Mouse (Mus musculus) stomach, embryonic 16.5 days (tissue): ENCODE results near the gene Tjp2. TPM values are rescaled to one million over a fixed set of nuclear protein-coding genes. Genes with fewer than 3 reads are reported as not detected.
A peak's percentile ranks its signal among the peaks of the same experiment; 100 is the strongest.
"Not testable (repeated sequence)": the region's sequence is repeated elsewhere in the genome, so short reads cannot be mapped to it uniquely, and the experiment has no call there.

ENCODE experiments used
- ATAC-seq: fragments of 200-750 bp; cut with Nextera tagmentation; 2 replicates; pipeline ENCODE4 v1.8.0; 2017; ENCODE audit warnings: moderate number of reproducible peaks, moderate TSS enrichment; ENCODE audit not compliant: insufficient read depth, low FRiP score
- H3K27ac ChIP-seq: fragments of 300-500 bp; sonication (generic); 2 replicates; pipeline ENCODE4 v1.5.1; 2014; ENCODE audit warnings: low read length
- H3K27me3 ChIP-seq: fragments of 300-500 bp; sonication (generic); 2 replicates; pipeline ENCODE4 v1.6.1; 2014; ENCODE audit warnings: low read length, control low read depth, mixed read lengths; ENCODE audit not compliant: control insufficient read depth, insufficient read depth
- H3K36me3 ChIP-seq: fragments of 300-500 bp; sonication (generic); 2 replicates; pipeline ENCODE4 v1.6.1; 2014; ENCODE audit warnings: low read length; ENCODE audit not compliant: control insufficient read depth, insufficient read depth
- H3K4me1 ChIP-seq: fragments of 300-500 bp; sonication (generic); 2 replicates; pipeline ENCODE4 v1.6.1; 2014; ENCODE audit warnings: low read length, control low read depth, mixed read lengths; ENCODE audit not compliant: control insufficient read depth, insufficient read depth
- H3K4me2 ChIP-seq: fragments of 300-500 bp; sonication (generic); 2 replicates; pipeline ENCODE4 v1.6.1; 2014; ENCODE audit warnings: low read depth, low read length, mixed read lengths
- H3K4me3 ChIP-seq: fragments of 300-500 bp; sonication (generic); replicated peaks from 2 replicates; pipeline ENCODE4 v1.5.1; 2014; ENCODE audit warnings: mild to moderate bottlenecking, low read length
- H3K9ac ChIP-seq: fragments of 300-500 bp; sonication (generic); 2 replicates; pipeline ENCODE4 v1.6.1; 2014; ENCODE audit warnings: low read length
- H3K9me3 ChIP-seq: fragments of 300-500 bp; sonication (generic); replicated peaks from 2 replicates; pipeline ENCODE4 v1.6.1; 2016; ENCODE audit warnings: low read length, control low read depth; ENCODE audit not compliant: control insufficient read depth
- WGBS: fragments of 180-500 bp; shearing (Covaris S2); extraction: QIAGEN DNeasy Blood & Tissue Kit; methylation state at CpG from one replicate; pipeline ENCODE4 v1.1.7; 2014; 5-methylcytosine and 5-hydroxymethylcytosine counted together
- polyA plus RNA-seq: library from polyadenylated mRNA; unstranded; fragments of >200 nt; fragmentation: Nextera tagmentation; extraction: Ambion mirVana; gene quantifications from 2 replicates; pipeline ENCODE4 v1.2.1, GENCODE M21; 2015

Tjp2 gene
- polyA plus RNA-seq, 1 experiment from 2014 or later, result 30.4 TPM

GRCm38 (mm10) chr19:24107707-24108106, 117.1 kb downstream of the Tjp2 start:
- Histone ChIP-seq H3K9me3 (0 out of 2 replicates have a peak, but pooled peaks cover 5% of the 10 kb centered on the region), H3K4me1 (no peaks in the 10 kb centered on the region), H3K36me3 (peaks cover 39% of the 10 kb centered on the region), H3K9ac (no peak overlapping the region), H3K27me3 (no peaks in the 10 kb centered on the region), H3K4me2 (no peak overlapping the region), H3K4me3 (no peak overlapping the region), H3K27ac (no peak overlapping the region)
- no peak for ATAC-seq
- WGBS, result 86% methylated on average over 12 of the region's 12 CpGs

- WGBS, result 79% methylated on average over 3 of the region's 3 CpGs
- Histone ChIP-seq H3K4me1 (no peaks in the 10 kb centered on the region), H3K9ac (no peak overlapping the region), H3K4me2 (no peak overlapping the region), H3K4me3 (no peak overlapping the region), H3K27ac (no peak overlapping the region), H3K27me3 (no peaks in the 10 kb centered on the region), H3K9me3 (no peaks in the 10 kb centered on the region), H3K36me3 (peaks cover 10% of the 10 kb centered on the region; the same call in 1 of the 2 replicates)
- ATAC-seq, result no peak
Observed at GRCm38 (mm10) chr19:24103802-24104201, 121.0 kb downstream of the Tjp2 start.

- Histone ChIP-seq H3K9me3 (no peaks in the 10 kb centered on the region), H3K4me1 (no peaks in the 10 kb centered on the region), H3K9ac (no peak overlapping the region), H3K36me3 (0 out of 2 replicates have a peak, but pooled peaks cover 2% of the 10 kb centered on the region), H3K27ac (no peak overlapping the region), H3K27me3 (no peaks in the 10 kb centered on the region), H3K4me2 (no peak overlapping the region), H3K4me3 (no peak overlapping the region)
- no peak for ATAC-seq
- 82% methylated on average over 10 of the region's 10 CpGs for WGBS
Observed at GRCm38 (mm10) chr19:24102562-24103126, 122.2 kb downstream of the Tjp2 start.

GRCm38 (mm10) chr19:24101183-24101582, 123.6 kb downstream of the Tjp2 start:
- H3K4me3 ChIP-seq, result no peak overlapping the region
- 76% methylated on average over 6 of the region's 6 CpGs for WGBS
- H3K27ac ChIP-seq, result no peak overlapping the region
- 0 out of 2 replicates have a peak, but pooled peaks cover 1% of the 10 kb centered on the region for H3K36me3 ChIP-seq
- H3K27me3 ChIP-seq, result no peaks in the 10 kb centered on the region
- H3K9ac ChIP-seq, result no peak overlapping the region
- H3K4me1 ChIP-seq, result no peaks in the 10 kb centered on the region
- ATAC-seq, result no peak
- no peak overlapping the region for H3K4me2 ChIP-seq
- no peaks in the 10 kb centered on the region for H3K9me3 ChIP-seq

- Histone ChIP-seq H3K27me3 (no peaks in the 10 kb centered on the region), H3K4me1 (no peaks in the 10 kb centered on the region), H3K4me2 (no peak overlapping the region), H3K27ac (no peak overlapping the region), H3K4me3 (no peak overlapping the region), H3K9ac (no peak overlapping the region), H3K36me3 (0 out of 2 replicates have a peak, but pooled peaks cover 2% of the 10 kb centered on the region), H3K9me3 (no peaks in the 10 kb centered on the region)
- 86% methylated on average over 10 of the region's 10 CpGs for WGBS
- ATAC-seq, result no peak
Observed at GRCm38 (mm10) chr19:24098691-24099090, 126.1 kb downstream of the Tjp2 start.

- H3K27me3 ChIP-seq, result no peaks in the 10 kb centered on the region
- H3K4me1 ChIP-seq, result no peaks in the 10 kb centered on the region
- 0 out of 2 replicates have a peak, but pooled peaks cover 2% of the 10 kb centered on the region for H3K36me3 ChIP-seq
- H3K27ac ChIP-seq, result no peak overlapping the region
- no peak overlapping the region for H3K4me2 ChIP-seq
- no peak for ATAC-seq
- 87% methylated on average over 16 of the region's 16 CpGs for WGBS
- H3K4me3 ChIP-seq, result no peak overlapping the region
- H3K9ac ChIP-seq, result no peak overlapping the region
- no peaks in the 10 kb centered on the region for H3K9me3 ChIP-seq
Observed at GRCm38 (mm10) chr19:24097666-24098455, 127.0 kb downstream of the Tjp2 start.

- H3K4me1 ChIP-seq, H3K9ac ChIP-seq, H3K27ac ChIP-seq, H3K27me3 ChIP-seq, H3K4me2 ChIP-seq, H3K36me3 ChIP-seq, H3K9me3 ChIP-seq, H3K4me3 ChIP-seq: not testable (repeated sequence)
- 70% methylated on average over 8 of the region's 8 CpGs for WGBS
- peak; percentile 47; the same call in 1 of the 2 replicates for ATAC-seq
Observed at GRCm38 (mm10) chr19:24092060-24092459, 132.8 kb downstream of the Tjp2 start.

GRCm38 (mm10) chr19:24090366-24090765, 134.5 kb downstream of the Tjp2 start:
- H3K4me2 ChIP-seq, result no peak overlapping the region
- 75% methylated on average over 2 of the region's 2 CpGs for WGBS

GRCm38 (mm10) chr19:24085306-24085705, 139.5 kb downstream of the Tjp2 start:
- H3K36me3 ChIP-seq, result no peaks in the 10 kb centered on the region
- H3K4me1 ChIP-seq, result no peaks in the 10 kb centered on the region
- 88% methylated on average over 2 of the region's 2 CpGs for whole genome bisulfite sequencing
- H3K4me2 ChIP-seq, result no peak overlapping the region
- ATAC-seq, result no peak
- no peaks in the 10 kb centered on the region; the same call in 1 of the 2 replicates for H3K9me3 ChIP-seq
- H3K27ac ChIP-seq, result no peak overlapping the region
- H3K9ac ChIP-seq, result no peak overlapping the region
- no peak overlapping the region for H3K4me3 ChIP-seq
- no peaks in the 10 kb centered on the region for H3K27me3 ChIP-seq

More at GRCm38 (mm10) chr19:24090366-24090765, 134.5 kb downstream of the Tjp2 start:
- H3K36me3 ChIP-seq, result 0 out of 2 replicates have a peak, but pooled peaks cover 2% of the 10 kb centered on the region
- H3K9ac ChIP-seq, result no peak overlapping the region
- H3K27me3 ChIP-seq, result no peaks in the 10 kb centered on the region
- H3K27ac ChIP-seq, result no peak overlapping the region
- ATAC-seq, result no peak
- H3K9me3 ChIP-seq, result no peaks in the 10 kb centered on the region; the same call in 1 of the 2 replicates
- no peak overlapping the region for H3K4me3 ChIP-seq
- no peaks in the 10 kb centered on the region for H3K4me1 ChIP-seq
